Mouse (Mus musculus) urinary bladder, postnatal 4 days (tissue): ENCODE data around the gene Eaf2.

Experiments
- DNase-seq, 2 experiments: peaks; one replicate each; pipeline ENCODE4 v3.0.0; 2021 to 2022; ENCODE audit warnings: low spot score in 2 of 2

Eaf2 gene

DNA sequence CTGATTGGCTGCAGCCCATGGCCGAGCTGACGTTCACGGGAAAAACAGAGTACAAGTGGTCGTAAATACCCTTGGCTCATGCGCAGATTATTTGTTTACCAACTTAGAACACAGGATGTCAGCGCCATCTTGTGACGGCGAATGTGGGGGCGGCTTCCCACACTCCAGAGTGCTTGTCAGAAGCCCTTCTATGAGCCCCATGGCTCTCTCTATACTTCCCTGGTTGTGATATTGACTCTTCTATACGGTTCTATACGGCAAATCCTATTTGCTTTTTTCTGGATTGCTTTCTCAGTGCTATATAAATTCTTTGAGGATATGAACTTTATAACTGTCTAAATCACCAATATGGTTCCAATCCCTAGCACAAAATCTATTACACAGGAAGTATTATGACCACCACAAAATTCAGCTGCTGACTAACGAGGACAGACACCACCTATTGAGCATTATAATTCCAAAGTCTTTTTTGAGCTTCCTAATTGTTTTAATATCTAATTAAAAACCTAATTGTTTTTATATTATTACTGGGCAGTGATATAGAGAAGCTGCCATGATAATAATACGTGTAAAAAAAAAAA is 104.5 kb downstream of the Eaf2 start:
- DNase-seq: no peak

DNA sequence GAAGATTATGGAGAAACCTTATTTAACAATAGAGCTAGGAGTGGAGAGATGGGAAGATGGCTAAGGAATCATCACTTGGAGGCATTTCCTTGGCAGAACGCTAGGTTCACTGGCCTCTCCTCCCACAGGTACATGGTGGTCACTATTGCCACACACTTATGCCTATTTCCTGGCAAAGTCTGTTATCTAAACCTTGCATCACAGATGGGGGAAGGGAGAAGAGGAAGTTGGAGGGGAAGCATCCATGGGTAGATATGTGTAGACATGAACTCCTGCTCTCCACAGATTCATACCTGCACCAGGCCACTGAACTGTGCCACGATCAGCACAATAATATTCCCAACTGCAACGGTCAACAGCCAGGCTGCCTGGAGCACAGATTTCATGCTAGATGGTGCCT is 122.8 kb downstream of the Eaf2 start:
- no peak for DNase-seq

DNA sequence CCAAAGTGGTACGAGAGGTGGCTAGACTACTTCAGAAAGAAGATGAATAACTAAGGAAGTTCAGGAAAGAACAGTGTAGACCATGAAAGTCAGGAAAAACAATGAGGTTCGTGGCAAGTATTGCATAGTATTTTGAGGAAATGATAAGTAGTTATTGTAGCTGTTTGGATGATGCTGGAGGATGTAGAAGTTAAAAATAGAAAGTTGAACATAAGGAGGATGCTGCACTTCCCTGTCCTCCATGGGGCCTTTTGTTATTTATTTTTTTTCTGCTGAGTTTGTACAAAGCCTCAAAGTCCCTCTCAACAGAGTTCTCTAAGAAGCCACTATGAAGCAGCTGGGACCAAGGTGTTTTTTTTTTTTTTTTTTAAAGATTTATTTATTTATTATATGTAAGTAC is 127.0 kb downstream of the Eaf2 start:
- DNase-seq: no peak

DNA sequence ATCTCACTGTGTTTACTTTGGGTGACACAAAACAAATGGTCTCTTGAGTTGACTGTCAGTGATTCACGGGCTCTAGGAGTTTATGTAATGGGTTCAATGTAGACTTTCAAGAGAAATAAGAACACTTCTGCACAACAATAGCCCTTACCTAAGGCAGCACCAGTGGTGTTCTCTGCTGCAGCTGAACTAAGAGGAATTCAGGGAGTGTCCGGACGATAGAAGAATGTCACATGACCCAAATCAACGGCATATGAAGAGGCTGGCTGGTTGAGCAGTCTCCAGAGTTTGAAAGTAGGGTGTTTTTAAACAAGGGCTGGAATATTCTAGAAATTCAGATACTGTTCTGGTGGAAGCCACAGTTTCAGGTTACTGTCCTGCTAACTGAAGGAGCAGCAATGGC is 127.7 kb downstream of the Eaf2 start:
- DNase-seq: no peak

DNA sequence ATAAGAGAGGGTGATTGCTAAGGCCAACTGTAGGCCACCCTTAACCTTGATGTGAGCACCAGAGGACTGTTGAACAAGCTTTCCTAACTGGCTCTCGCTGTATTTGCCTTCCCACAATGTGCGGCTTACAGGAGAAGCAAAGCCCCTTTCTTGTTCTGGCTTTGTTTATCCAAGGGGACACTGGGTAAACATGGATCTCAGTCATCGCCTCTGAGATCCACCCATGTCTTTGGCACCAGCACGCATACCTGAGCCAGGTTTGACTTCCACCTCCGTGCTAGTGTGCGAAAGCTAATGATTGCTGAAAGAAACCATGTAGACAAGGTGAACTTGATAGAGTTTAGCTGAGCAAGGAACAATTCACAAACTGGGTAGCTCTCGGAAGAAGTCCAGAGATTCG is 131.2 kb downstream of the Eaf2 start:
- no peak for DNase-seq
